Mouse (Mus musculus): ENCODE measurements at regions not wholly inside any gene's neighbourhood (a gene's known extent, or its start where the extent isn't known, plus 50 kb on each side); places are given as distances from the start of the nearest gene placed in this dataset.
A peak's percentile ranks its signal among the peaks of the same experiment; 100 is the strongest.

DNA sequence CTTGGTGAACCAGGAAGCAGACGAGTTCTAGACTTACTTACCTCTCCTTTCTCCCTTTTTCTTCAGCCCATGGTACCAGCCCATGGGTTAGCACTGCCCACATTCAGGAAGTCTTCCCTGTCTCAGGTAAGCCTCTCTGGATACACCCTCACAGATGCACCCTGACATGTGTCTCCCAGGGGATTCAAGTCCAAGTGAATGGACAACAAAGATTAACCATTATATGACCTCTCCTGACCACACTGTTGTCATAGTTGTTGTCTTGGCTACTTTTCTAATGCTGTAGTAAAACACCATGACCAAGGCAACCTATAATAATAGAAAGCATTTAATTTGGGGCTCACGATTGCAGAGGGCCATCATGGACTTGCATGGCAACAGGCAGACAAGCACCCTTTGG, 98.8 kb upstream of the Vash1 start:
- WGBS, result 90% methylated on average over 2 of the region's 2 CpGs
- no peak overlapping the region for H3K27ac ChIP-seq (replicated peaks)
- no peak overlapping the region for H3K9ac ChIP-seq (replicated peaks)

DNA sequence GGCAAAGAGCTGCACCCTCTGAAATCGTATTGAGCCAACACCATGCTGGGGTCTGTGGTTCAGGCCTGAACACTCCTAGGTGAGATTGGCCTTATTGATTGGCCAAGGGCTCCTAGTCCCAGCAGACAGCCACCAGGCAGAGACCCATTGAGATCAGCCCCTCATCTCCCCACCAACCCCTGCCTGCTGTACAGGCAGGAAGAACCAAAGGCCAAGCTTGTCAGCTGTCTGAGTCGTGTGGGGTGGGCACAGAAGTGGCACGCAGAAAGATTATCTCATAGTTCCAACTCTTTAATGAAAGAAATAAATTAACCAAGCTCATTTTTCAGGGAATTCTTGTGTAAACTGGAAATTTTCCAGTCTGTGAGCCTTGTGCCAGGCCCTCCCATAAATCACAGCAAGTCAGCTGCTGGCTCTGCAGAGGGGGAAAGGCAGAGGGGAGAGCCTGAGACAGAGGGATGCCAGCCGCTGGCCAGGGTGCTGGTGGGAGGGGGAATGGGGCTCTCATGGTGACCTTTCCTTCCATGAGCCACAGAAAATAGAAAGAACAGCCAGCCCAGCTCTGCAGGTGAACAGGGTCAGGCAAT, 98.3 kb upstream of the Vash1 start:
- WGBS, result 37% methylated on average over 4 of the region's 4 CpGs
- peaks cover 8% of the 10 kb centered on the region for H3K4me1 ChIP-seq
- H3K27me3 ChIP-seq, result no peaks in the 10 kb centered on the region
- no peaks in the 10 kb centered on the region for H3K9me3 ChIP-seq
- peak; percentile 75; the same call in 1 of the 2 replicates for ATAC-seq (replicated peaks)
- H3K4me3 ChIP-seq, result no peak overlapping the region
- no peaks in the 10 kb centered on the region for H3K36me3 ChIP-seq
- no peak overlapping the region for H3K4me2 ChIP-seq (replicated peaks)
- no peak overlapping the region for H3K9ac ChIP-seq (replicated peaks)
- H3K27ac ChIP-seq (replicated peaks), result no peak overlapping the region

More for the DNA sequence above, 98.8 kb upstream of the Vash1 start:
- H3K27me3 ChIP-seq, result no peaks in the 10 kb centered on the region
- H3K9me3 ChIP-seq, result no peaks in the 10 kb centered on the region
- ATAC-seq (replicated peaks), result no peak
- peaks cover 8% of the 10 kb centered on the region for H3K4me1 ChIP-seq
- no peaks in the 10 kb centered on the region for H3K36me3 ChIP-seq
- H3K4me2 ChIP-seq (replicated peaks), result no peak overlapping the region
- H3K4me3 ChIP-seq, result no peak overlapping the region

DNA sequence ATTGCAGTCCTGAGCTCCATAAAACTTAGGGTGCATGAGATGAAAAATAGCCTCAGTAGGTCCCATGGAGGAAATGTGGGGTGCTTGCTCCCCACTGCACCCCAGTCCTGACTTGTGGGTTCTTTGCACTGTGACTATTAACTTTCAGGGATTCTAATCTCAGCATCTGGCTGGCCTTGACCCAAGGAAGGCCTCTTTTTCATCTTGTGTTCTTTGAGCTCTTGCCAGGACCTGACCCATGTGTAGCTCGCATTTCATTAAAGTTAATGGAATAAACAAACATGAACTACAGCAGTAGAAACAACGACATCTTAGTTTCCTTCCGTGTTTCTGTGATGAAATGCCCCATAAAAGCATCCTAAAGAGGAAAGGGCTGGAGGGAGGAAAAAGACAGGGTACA, 96.4 kb upstream of the Vash1 start:
- H3K4me2 ChIP-seq (replicated peaks), result no peak overlapping the region
- no peak overlapping the region for H3K4me3 ChIP-seq
- ATAC-seq (replicated peaks), result no peak
- no peaks in the 10 kb centered on the region for H3K27me3 ChIP-seq
- H3K9me3 ChIP-seq, result no peaks in the 10 kb centered on the region
- H3K4me1 ChIP-seq, result peaks cover 8% of the 10 kb centered on the region
- no peaks in the 10 kb centered on the region for H3K36me3 ChIP-seq
- no peak overlapping the region for H3K9ac ChIP-seq (replicated peaks)
- 61% methylated on average over 3 of the region's 3 CpGs for WGBS
- H3K27ac ChIP-seq (replicated peaks), result no peak overlapping the region

DNA sequence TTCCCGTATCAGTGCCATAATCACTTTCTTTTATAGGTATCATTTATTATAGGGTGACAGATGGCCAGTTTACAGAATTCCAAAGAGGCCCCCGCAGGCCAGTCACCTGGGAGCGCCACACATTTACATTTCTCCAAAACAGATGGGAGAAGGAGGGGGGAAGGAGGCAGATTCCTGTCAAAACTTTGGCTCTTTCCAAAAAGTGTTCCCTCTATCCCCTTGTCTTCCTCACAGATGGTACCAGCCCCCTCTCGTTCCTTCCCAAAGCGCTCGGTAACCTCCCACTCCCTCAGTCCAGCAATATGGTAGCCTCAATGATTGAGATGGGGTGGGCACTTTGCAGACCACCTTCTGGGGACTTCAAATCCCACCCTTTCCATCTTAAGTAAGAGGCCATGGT, 90.5 kb upstream of the Vash1 start:
- Histone ChIP-seq H3K9ac (replicated peaks) (no peak overlapping the region), H3K9me3 (no peaks in the 10 kb centered on the region), H3K4me3 (no peak overlapping the region), H3K36me3 (no peaks in the 10 kb centered on the region), H3K4me1 (peaks cover 9% of the 10 kb centered on the region), H3K4me2 (replicated peaks) (no peak overlapping the region), H3K27ac (replicated peaks) (no peak overlapping the region; the same call in 1 of the 2 replicates), H3K27me3 (no peaks in the 10 kb centered on the region)
- ATAC-seq (replicated peaks), result peak; percentile 57
- 56% methylated on average over 6 of the region's 6 CpGs for WGBS

DNA sequence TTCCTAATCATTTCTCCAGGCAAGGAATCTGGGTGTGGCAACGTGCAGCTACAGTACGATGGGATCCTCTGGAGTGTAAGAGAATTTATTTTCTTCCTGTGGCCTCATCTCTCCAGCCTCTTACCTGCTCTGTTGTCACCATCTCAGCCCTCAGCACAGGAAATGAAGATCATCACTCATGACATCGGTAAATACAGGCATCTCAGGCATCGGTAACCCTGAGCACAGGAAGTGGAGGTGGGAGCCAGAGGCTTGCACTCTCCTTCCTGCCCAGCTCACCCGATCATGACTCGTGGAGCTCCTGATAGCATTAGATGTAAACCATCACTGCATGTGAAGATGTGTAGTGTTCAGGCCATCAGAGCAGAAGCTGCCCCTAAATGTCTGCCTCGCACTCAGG, 86.0 kb upstream of the Vash1 start:
- peaks cover 7% of the 10 kb centered on the region for H3K4me1 ChIP-seq
- no peaks in the 10 kb centered on the region for H3K27me3 ChIP-seq
- no peak for ATAC-seq (replicated peaks)
- no peak overlapping the region for H3K4me2 ChIP-seq (replicated peaks)
- WGBS, result 94% methylated on average over 7 of the region's 7 CpGs
- no peaks in the 10 kb centered on the region for H3K9me3 ChIP-seq
- no peak overlapping the region for H3K4me3 ChIP-seq
- H3K36me3 ChIP-seq, result no peaks in the 10 kb centered on the region
- no peak overlapping the region for H3K27ac ChIP-seq (replicated peaks)
- no peak overlapping the region for H3K9ac ChIP-seq (replicated peaks)

DNA sequence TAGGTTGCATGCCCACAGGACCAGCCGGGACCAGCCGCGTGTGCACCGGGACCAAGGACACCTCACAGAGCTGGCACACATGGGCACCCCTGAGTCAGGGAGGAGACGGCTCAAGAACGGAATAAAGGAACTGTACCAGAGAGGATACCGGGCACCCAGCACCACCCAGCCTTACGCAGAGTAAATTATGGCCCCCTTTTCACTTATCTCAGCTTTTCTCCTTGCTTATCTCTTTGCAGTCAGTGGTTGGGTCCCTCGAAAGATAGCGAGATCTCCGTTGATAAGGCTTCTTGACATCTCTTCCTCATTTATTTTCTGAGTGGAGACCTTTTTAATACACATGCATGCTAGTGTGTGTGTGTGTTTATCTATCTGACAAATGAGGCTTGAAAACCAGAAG, 83.9 kb upstream of the Vash1 start:
- H3K9me3 ChIP-seq, result no peaks in the 10 kb centered on the region
- WGBS, result 93% methylated on average over 11 of the region's 11 CpGs

DNA sequence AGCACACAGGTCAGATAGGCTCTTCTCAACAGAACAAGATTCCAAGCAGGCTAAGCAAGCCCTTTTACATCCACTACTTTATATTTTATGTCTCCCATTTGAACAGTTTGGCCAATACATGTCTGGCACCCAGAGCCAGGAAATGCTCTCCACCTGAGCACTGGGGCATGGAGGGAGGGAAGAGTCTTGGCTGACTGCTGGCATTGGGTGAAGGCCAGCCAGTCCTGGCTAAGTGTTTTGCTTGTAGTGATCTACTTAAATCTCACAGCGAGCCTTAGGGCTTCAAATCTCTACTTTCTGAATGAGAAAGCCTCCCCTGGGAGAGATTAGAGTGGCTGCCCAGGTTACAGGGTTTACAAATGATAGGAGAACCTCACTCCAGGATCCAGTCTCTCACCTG, 78.5 kb upstream of the Vash1 start:
- no peak overlapping the region for H3K4me3 ChIP-seq
- no peak for ATAC-seq (replicated peaks)
- no peak overlapping the region for H3K27ac ChIP-seq (replicated peaks)
- H3K27me3 ChIP-seq, result no peaks in the 10 kb centered on the region
- H3K9me3 ChIP-seq, result no peaks in the 10 kb centered on the region
- H3K9ac ChIP-seq (replicated peaks), result no peak overlapping the region
- peaks cover 3% of the 10 kb centered on the region; the same call in 1 of the 2 replicates for H3K4me1 ChIP-seq
- no peak overlapping the region for H3K4me2 ChIP-seq (replicated peaks)
- no peaks in the 10 kb centered on the region for H3K36me3 ChIP-seq
- 36% methylated on average over 1 of the region's 1 CpGs for WGBS

More for the DNA sequence above, 83.9 kb upstream of the Vash1 start:
- H3K9ac ChIP-seq (replicated peaks), result no peak overlapping the region
- ATAC-seq (replicated peaks), result no peak
- H3K4me1 ChIP-seq, result no peaks in the 10 kb centered on the region
- H3K36me3 ChIP-seq, result no peaks in the 10 kb centered on the region
- no peak overlapping the region for H3K4me2 ChIP-seq (replicated peaks)
- H3K4me3 ChIP-seq, result no peak overlapping the region
- H3K27ac ChIP-seq (replicated peaks), result no peak overlapping the region
- no peaks in the 10 kb centered on the region for H3K27me3 ChIP-seq

DNA sequence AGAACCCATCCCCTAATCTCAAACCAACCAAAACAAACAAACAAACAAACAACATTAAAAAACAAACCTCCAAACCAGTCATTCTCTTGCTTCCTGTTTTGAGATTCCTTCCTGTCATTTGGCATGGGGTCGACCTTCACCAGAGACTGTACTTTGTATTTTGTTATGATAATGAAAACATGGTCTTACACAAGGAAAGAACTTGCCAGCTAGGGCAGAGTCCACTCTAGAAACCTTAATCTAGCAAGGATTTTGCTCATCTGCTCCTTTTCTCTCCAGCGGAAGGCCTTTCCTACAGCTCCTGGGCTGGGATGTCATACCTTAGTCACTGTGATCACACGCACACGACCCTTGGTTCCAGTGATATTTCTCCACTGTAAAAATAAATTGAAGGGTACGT, 75.0 kb upstream of the Vash1 start:
- H3K4me3 ChIP-seq, result no peak overlapping the region
- H3K27me3 ChIP-seq, result no peaks in the 10 kb centered on the region
- H3K4me2 ChIP-seq (replicated peaks), result no peak overlapping the region
- H3K4me1 ChIP-seq, result peaks cover 3% of the 10 kb centered on the region; the same call in 1 of the 2 replicates
- no peaks in the 10 kb centered on the region for H3K36me3 ChIP-seq
- H3K9me3 ChIP-seq, result no peaks in the 10 kb centered on the region
- H3K9ac ChIP-seq (replicated peaks), result no peak overlapping the region
- ATAC-seq (replicated peaks), result no peak
- 95% methylated on average over 5 of the region's 5 CpGs for WGBS
- no peak overlapping the region for H3K27ac ChIP-seq (replicated peaks)

DNA sequence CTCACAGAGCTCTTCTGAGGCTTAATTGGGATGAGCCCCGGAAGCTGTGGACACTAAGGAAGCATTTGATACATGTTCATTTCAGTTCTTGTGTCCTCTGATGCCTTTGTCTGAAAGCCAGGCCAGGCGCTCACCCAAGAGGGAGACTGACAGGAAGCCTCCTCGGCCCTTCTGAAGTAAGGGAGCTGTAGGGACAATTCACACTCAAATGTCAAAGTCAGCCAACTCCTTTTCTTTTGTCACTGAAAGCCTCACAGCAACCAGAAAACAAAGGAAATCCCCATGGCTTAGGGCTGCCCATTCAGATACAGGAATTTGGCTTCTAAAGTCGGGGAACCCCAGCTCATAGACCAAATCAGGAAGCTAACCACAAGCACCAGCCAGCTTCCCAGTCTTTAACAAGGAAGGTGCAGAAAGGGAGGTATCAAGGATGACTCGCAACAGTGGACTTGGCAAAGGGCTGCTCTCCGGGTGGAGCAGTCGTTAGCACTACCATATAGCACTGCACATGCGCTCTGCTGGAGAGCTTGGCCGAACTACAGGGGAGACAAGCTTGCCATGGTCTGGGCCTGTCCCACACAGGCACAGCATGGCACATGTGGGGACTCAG, 66.0 kb upstream of the Vash1 start:
- 37% methylated on average over 9 of the region's 9 CpGs for whole genome bisulfite sequencing
- no peaks in the 10 kb centered on the region for H3K9me3 ChIP-seq
- H3K4me3 ChIP-seq, result no peak overlapping the region
- H3K27me3 ChIP-seq, result no peaks in the 10 kb centered on the region
- no peak overlapping the region for H3K9ac ChIP-seq (replicated peaks)
- no peak overlapping the region for H3K4me2 ChIP-seq (replicated peaks)
- H3K36me3 ChIP-seq, result no peaks in the 10 kb centered on the region
- H3K27ac ChIP-seq (replicated peaks), result no peak overlapping the region
- no peak for ATAC-seq (replicated peaks)
- no peaks in the 10 kb centered on the region for H3K4me1 ChIP-seq

DNA sequence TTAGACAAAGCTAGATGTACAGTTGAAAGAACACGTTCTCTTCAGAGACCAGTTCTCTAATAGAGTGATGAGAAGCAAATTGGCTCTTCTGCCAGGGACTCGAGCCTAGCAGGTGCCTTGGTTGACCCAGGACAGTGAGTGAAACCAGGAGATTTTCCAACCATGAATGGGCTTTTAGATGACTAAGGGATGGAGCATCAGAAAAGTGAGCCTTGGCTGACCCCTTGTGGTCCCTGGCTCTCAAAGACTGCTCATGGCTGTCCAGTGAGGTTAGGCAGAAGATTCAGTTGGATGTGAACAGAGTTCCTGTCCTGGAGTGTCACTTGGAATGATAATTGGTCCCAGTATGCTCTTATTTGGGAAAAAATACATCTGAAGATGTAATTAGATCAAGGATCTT, 64.3 kb upstream of the Vash1 start:
- H3K4me3 ChIP-seq, result no peak overlapping the region
- H3K4me1 ChIP-seq, result no peaks in the 10 kb centered on the region
- no peaks in the 10 kb centered on the region for H3K27me3 ChIP-seq
- H3K9me3 ChIP-seq, result no peaks in the 10 kb centered on the region
- whole genome bisulfite sequencing, result 38% methylated on average over 2 of the region's 2 CpGs
- H3K36me3 ChIP-seq, result no peaks in the 10 kb centered on the region
- no peak overlapping the region for H3K9ac ChIP-seq (replicated peaks)
- no peak overlapping the region for H3K4me2 ChIP-seq (replicated peaks)
- no peak overlapping the region for H3K27ac ChIP-seq (replicated peaks)
- ATAC-seq (replicated peaks), result 0 out of 2 replicates have a peak, but pooled peaks have one; percentile 55

DNA sequence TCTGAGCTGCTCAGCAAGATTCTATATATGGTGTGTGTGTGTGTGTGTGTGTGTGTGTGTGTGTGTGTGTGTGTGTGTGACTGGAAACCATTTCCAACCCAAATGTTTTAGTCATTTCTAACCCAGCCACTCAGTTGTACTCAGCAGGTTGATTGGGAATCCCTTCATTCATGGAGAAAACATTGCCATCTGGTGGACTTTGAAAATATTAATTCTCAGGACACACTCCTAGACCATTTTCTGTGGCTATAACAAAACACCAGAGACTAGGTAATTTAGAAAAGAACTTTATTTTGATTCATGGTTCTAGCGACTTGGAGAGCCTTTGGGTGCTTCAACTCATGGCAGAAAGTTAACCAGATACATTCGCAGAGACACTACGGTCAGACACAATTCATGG, 62.2 kb upstream of the Vash1 start:
- no peaks in the 10 kb centered on the region for H3K36me3 ChIP-seq
- H3K27ac ChIP-seq (replicated peaks), result no peak overlapping the region
- no peaks in the 10 kb centered on the region for H3K27me3 ChIP-seq
- H3K9ac ChIP-seq (replicated peaks), result no peak overlapping the region
- no peak for ATAC-seq (replicated peaks)
- 83% methylated on average over 3 of the region's 3 CpGs for whole genome bisulfite sequencing
- H3K4me2 ChIP-seq (replicated peaks), result no peak overlapping the region
- no peaks in the 10 kb centered on the region for H3K9me3 ChIP-seq
- no peaks in the 10 kb centered on the region for H3K4me1 ChIP-seq
- H3K4me3 ChIP-seq, result no peak overlapping the region

DNA sequence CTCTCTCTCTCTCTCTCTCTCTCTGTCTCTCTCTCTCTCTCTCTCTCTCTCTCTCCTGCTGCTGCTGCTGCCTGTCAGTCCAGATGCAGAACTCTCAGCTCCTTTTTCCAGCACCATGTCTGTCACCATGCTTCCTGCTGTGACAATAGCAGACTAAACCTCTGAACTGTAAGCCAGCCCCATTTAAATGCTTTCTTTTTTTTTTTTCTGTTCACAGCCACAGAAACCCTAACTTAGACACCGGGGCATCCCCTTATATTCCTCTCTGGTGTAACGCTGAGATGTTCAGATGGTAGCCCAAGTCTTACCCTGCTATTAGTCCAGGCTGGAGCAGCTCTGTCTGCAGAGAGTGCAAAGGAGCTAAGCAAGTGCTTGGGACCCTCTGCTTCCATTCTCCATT, 54.3 kb upstream of the Vash1 start:
- no peak overlapping the region for H3K4me2 ChIP-seq (replicated peaks)
- 67% methylated on average over 2 of the region's 2 CpGs for WGBS
- H3K4me1 ChIP-seq, result no peaks in the 10 kb centered on the region
- no peaks in the 10 kb centered on the region for H3K36me3 ChIP-seq
- H3K27me3 ChIP-seq, result no peaks in the 10 kb centered on the region
- H3K4me3 ChIP-seq, result no peak overlapping the region
- H3K9me3 ChIP-seq, result no peaks in the 10 kb centered on the region
- H3K9ac ChIP-seq (replicated peaks), result no peak overlapping the region
- H3K27ac ChIP-seq (replicated peaks), result no peak overlapping the region
- no peak for ATAC-seq (replicated peaks)

DNA sequence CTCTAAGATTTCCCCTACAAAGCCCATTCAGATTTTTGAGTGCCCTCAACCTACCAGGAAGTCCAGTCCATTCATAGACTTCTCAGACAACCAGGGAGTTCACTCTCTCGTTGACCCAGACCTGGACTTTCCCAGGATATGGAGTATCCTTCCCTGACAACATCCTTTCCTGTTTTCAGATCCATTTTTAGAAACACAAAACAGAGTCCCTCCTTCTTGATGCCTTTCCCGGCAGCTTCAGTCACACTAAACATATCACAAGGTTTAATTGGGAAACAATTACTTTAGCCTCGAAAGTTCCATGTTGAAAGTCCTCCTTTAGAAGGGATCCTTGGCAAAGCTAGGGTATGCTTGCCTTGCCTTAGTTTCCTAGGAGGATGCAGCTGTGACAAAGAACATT, 51.8 kb upstream of the Vash1 start:
- ATAC-seq (replicated peaks), result no peak
- Histone ChIP-seq H3K9me3 (no peaks in the 10 kb centered on the region), H3K4me1 (no peaks in the 10 kb centered on the region), H3K4me2 (replicated peaks) (no peak overlapping the region), H3K9ac (replicated peaks) (no peak overlapping the region), H3K27ac (replicated peaks) (no peak overlapping the region), H3K4me3 (no peak overlapping the region), H3K27me3 (no peaks in the 10 kb centered on the region), H3K36me3 (no peaks in the 10 kb centered on the region)
- WGBS, result 67% methylated on average over 3 of the region's 3 CpGs

All from forebrain, embryonic 15.5 days (tissue).